Mouse (Mus musculus) hindbrain, embryonic 13.5 days (tissue): Measurements from ENCODE around the gene Trabd2b. TPM values are rescaled to one million over a fixed set of nuclear protein-coding genes. Genes with fewer than 3 reads are reported as not detected.

Experiments used
- ATAC-seq: fragments of 200-750 bp; cut with Nextera tagmentation; 2 replicates; pipeline ENCODE4 v1.8.0; 2017; ENCODE audit warnings: moderate TSS enrichment; ENCODE audit not compliant: low FRiP score
- H3K27ac ChIP-seq: fragments of 300-500 bp; sonication (generic); 2 replicates; pipeline ENCODE4 v1.5.1; 2015; ENCODE audit warnings: inconsistent platforms, mild to moderate bottlenecking, moderate library complexity
- H3K27me3 ChIP-seq: fragments of 300-500 bp; sonication (generic); 2 replicates; pipeline ENCODE4 v1.6.1; 2015; ENCODE audit warnings: mild to moderate bottlenecking, inconsistent platforms
- H3K36me3 ChIP-seq: fragments of 300-500 bp; sonication (generic); 2 replicates; pipeline ENCODE4 v1.6.1; 2015; ENCODE audit warnings: mild to moderate bottlenecking, inconsistent platforms
- H3K4me1 ChIP-seq: fragments of 300-500 bp; sonication (generic); replicated peaks from 2 replicates; pipeline ENCODE4 v1.6.1; 2015; ENCODE audit warnings: inconsistent platforms
- H3K4me2 ChIP-seq: fragments of 300-500 bp; sonication (generic); 2 replicates; pipeline ENCODE4 v1.6.1; 2015; ENCODE audit warnings: inconsistent platforms, mild to moderate bottlenecking, moderate library complexity
- H3K4me3 ChIP-seq: fragments of 300-500 bp; sonication (generic); 2 replicates; pipeline ENCODE4 v1.5.1; 2015; ENCODE audit warnings: mild to moderate bottlenecking, inconsistent platforms
- H3K9ac ChIP-seq: fragments of 300-500 bp; sonication (generic); 2 replicates; pipeline ENCODE4 v1.6.1; 2015; ENCODE audit warnings: mild to moderate bottlenecking, inconsistent platforms
- H3K9me3 ChIP-seq: fragments of 300-500 bp; sonication (generic); 2 replicates; pipeline ENCODE4 v1.6.1; 2016; ENCODE audit warnings: inconsistent platforms
- WGBS: fragments of 180-500 bp; shearing (Covaris S2); methylation state at CpG from one replicate; pipeline ENCODE4 v1.1.7; 2015; 5-methylcytosine and 5-hydroxymethylcytosine counted together
- polyA plus RNA-seq: library from polyadenylated mRNA; unstranded; fragments of >200 nt; fragmentation: Nextera tagmentation; extraction: Ambion mirVana; gene quantifications from 2 replicates; pipeline ENCODE4 v1.2.1, GENCODE M21; 2015

The Trabd2b gene
- polyA plus RNA-seq, 1 experiment from 2014 or later = 0.78 TPM

DNA sequence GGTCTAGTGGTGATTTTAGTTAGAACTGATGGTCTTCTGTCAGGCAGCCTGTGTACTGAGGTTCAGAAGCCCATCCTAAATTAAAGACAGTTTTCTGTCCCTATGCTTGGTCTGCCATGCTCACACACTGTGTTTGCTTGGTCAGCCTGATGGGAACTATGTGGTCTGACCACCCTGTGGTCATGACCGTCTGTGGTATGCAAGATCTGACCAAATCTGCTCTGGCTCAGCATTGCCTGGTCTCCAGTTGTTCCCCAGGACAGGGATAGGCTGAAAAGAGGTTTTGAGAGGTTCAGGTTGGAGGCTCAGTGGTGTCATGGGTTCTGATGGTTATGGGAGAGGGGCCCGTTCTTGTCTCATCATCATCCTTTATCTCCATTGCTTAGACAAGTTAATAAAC is 13.6 kb downstream of the Trabd2b start:
- Histone ChIP-seq H3K36me3 (no peaks in the 10 kb centered on the region), H3K9ac (no peak overlapping the region), H3K27me3 (no peaks in the 10 kb centered on the region; the same call in 1 of the 2 replicates), H3K4me3 (no peak overlapping the region), H3K27ac (no peak overlapping the region), H3K4me1 (0 out of 2 replicates have a peak, but pooled peaks cover 5% of the 10 kb centered on the region), H3K4me2 (no peak overlapping the region), H3K9me3 (no peaks in the 10 kb centered on the region)
- no peak for ATAC-seq
- 90% methylated on average over 2 of the region's 2 CpGs for WGBS

DNA sequence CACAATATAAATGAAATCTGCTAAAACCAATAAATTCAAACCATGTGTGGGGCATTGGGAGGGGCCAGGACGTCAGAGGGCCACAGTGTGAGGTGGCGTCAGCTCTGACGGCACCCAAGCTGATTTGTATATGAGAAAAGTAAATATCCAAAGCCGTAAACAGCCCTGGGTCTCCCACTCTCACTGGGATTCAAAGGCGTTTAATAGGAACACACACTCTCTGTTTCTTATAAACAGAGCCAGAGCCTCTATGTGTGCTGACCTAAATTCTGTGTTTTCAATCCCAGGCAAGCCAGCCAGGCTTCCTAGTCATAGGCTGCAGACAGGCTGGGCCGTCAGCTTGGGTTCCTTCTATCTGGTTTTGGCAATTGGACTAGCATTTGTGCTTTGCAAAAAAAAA is 16.6 kb downstream of the Trabd2b start:
- Histone ChIP-seq H3K36me3 (no peaks in the 10 kb centered on the region), H3K4me1 (no peaks in the 10 kb centered on the region), H3K27me3 (no peaks in the 10 kb centered on the region), H3K9ac (no peak overlapping the region), H3K4me3 (no peak overlapping the region), H3K27ac (no peak overlapping the region), H3K9me3 (no peaks in the 10 kb centered on the region), H3K4me2 (no peak overlapping the region)
- WGBS = 76% methylated on average over 6 of the region's 6 CpGs
- ATAC-seq = no peak

GRCm38 (mm10) chr4:114425808-114426207 is 19.3 kb downstream of the Trabd2b start:
- Histone ChIP-seq H3K27me3 (no peaks in the 10 kb centered on the region), H3K36me3 (no peaks in the 10 kb centered on the region), H3K4me3 (no peak overlapping the region), H3K27ac (no peak overlapping the region), H3K4me2 (no peak overlapping the region), H3K9ac (no peak overlapping the region), H3K9me3 (no peaks in the 10 kb centered on the region), H3K4me1 (no peaks in the 10 kb centered on the region)
- 45% methylated on average over 5 of the region's 5 CpGs for WGBS
- no peak for ATAC-seq

DNA sequence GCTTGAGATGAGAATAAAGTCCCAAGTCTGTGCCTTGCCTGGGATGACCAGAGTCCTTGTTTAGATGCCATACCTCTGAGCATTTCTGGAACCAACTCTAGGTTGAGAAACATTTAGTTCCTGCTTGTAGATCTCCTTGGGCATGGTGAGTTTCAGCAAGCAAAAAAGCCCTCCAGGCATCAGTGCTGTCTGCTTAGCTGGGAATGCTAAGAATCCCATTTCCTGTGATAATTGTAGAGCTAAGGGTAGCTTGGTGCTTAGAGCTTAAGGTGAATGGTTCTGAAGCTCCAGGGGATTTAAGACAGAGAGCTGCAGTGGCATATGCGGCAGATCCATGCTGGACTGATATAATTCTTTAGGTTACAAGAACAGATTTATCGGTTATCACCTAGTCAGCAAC is 26.2 kb downstream of the Trabd2b start:
- Histone ChIP-seq H3K36me3 (no peaks in the 10 kb centered on the region), H3K9me3 (no peaks in the 10 kb centered on the region), H3K9ac (no peak overlapping the region), H3K4me3 (no peak overlapping the region), H3K27me3 (no peaks in the 10 kb centered on the region), H3K4me1 (no peaks in the 10 kb centered on the region), H3K4me2 (no peak overlapping the region), H3K27ac (no peak overlapping the region)
- ATAC-seq = no peak
- WGBS = 98% methylated on average over 2 of the region's 2 CpGs

GRCm38 (mm10) chr4:114433440-114433839 is 26.9 kb downstream of the Trabd2b start:
- Histone ChIP-seq H3K36me3 (no peaks in the 10 kb centered on the region), H3K27me3 (no peaks in the 10 kb centered on the region), H3K4me1 (no peaks in the 10 kb centered on the region), H3K4me3 (no peak overlapping the region), H3K9ac (no peak overlapping the region), H3K27ac (no peak overlapping the region), H3K4me2 (no peak overlapping the region), H3K9me3 (no peaks in the 10 kb centered on the region)
- WGBS = 89% methylated on average over 1 of the region's 1 CpGs
- ATAC-seq = no peak

DNA sequence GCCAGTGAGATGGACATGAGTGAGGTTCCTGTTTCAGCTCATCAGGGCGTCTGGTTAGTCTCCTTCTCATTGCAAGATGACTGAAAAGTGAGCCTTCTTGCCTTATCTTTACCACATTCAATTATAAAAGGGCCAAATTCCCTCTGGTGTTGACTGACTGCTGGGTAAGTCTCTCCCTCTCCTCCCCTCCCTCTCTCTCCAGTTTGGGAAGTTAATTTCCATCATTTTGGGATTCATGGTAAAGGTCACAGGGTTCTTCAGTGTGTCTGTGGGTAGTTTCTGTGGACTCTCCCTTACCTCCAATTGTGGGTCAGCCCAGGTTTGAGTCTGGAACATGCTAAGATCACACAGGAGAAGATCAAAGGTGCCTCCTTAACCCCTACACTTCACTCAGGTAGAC is 28.2 kb downstream of the Trabd2b start:
- WGBS = 70% methylated on average over 1 of the region's 1 CpGs
- ATAC-seq = no peak
- H3K4me2 ChIP-seq = no peak overlapping the region
- no peaks in the 10 kb centered on the region for H3K9me3 ChIP-seq
- no peaks in the 10 kb centered on the region for H3K36me3 ChIP-seq
- no peak overlapping the region for H3K27ac ChIP-seq
- no peak overlapping the region for H3K9ac ChIP-seq
- H3K4me1 ChIP-seq = no peaks in the 10 kb centered on the region
- no peaks in the 10 kb centered on the region for H3K27me3 ChIP-seq
- no peak overlapping the region for H3K4me3 ChIP-seq

DNA sequence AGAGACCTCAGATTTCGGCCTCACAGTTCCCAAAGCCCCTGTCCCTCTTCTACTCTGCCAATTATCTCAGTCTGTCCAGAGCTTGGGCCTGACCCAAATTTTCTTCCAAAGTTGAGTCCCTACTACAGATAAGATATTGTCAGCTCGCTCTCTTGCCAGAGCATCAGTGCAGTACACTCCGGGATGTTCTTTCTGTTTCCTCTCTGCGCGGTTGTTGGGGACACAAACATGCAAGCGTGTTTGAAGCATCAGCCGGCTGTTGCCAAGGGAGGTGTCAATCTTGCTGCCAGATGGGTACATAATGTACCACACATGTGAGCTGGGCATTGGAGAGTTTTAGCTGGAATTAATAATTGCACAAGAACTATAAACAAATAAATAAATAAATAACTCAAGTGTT is 28.9 kb downstream of the Trabd2b start:
- Histone ChIP-seq H3K9ac (no peak overlapping the region), H3K27me3 (no peaks in the 10 kb centered on the region), H3K27ac (no peak overlapping the region), H3K9me3 (no peaks in the 10 kb centered on the region), H3K4me2 (no peak overlapping the region), H3K36me3 (no peaks in the 10 kb centered on the region), H3K4me1 (no peaks in the 10 kb centered on the region), H3K4me3 (no peak overlapping the region)
- WGBS = 83% methylated on average over 7 of the region's 7 CpGs
- ATAC-seq = no peak

- H3K4me2 ChIP-seq = no peak overlapping the region
- no peak overlapping the region for H3K9ac ChIP-seq
- no peaks in the 10 kb centered on the region for H3K36me3 ChIP-seq
- WGBS = 68% methylated on average over 2 of the region's 2 CpGs
- no peaks in the 10 kb centered on the region for H3K4me1 ChIP-seq
- no peak for ATAC-seq
- no peaks in the 10 kb centered on the region for H3K9me3 ChIP-seq
- no peaks in the 10 kb centered on the region for H3K27me3 ChIP-seq
- no peak overlapping the region for H3K27ac ChIP-seq
- no peak overlapping the region for H3K4me3 ChIP-seq
Observed at GRCm38 (mm10) chr4:114438764-114439163, 32.2 kb downstream of the Trabd2b start.

GRCm38 (mm10) chr4:114442186-114442585 is 35.7 kb downstream of the Trabd2b start:
- no peak for ATAC-seq
- WGBS = 69% methylated on average over 2 of the region's 2 CpGs
- H3K4me2 ChIP-seq = no peak overlapping the region

DNA sequence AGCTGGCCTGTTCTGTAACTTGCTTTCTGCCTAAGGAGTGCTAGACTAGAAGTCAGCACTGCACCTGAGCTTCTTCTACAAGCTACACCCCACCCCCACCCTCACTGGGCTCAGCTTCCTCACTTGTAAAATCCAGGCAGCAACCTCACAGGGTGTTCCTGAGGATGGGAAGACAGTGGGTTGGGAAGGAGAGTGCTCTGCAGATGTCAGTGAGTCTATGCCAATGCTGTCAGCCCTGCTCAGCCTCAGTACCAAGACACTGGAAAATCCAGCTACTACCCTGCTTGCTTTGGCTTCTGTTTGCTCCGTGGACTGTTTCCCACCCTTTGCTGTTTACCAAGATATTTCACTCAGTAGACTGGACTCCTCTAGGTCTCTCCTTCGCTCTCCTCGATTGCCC is 36.1 kb downstream of the Trabd2b start:
- WGBS = 91% methylated on average over 3 of the region's 3 CpGs
- Histone ChIP-seq H3K9me3 (no peaks in the 10 kb centered on the region), H3K4me3 (no peak overlapping the region)

More at GRCm38 (mm10) chr4:114442186-114442585, 35.7 kb downstream of the Trabd2b start:
- Histone ChIP-seq H3K27me3 (no peaks in the 10 kb centered on the region), H3K36me3 (no peaks in the 10 kb centered on the region), H3K9me3 (no peaks in the 10 kb centered on the region), H3K9ac (no peak overlapping the region), H3K4me3 (no peak overlapping the region), H3K4me1 (no peaks in the 10 kb centered on the region), H3K27ac (no peak overlapping the region)

GRCm38 (mm10) chr4:114448393-114449052 is 42.0 kb downstream of the Trabd2b start:
- 83% methylated on average over 9 of the region's 9 CpGs for WGBS

More for the DNA sequence above, 36.1 kb downstream of the Trabd2b start:
- Histone ChIP-seq H3K4me1 (no peaks in the 10 kb centered on the region), H3K36me3 (no peaks in the 10 kb centered on the region), H3K9ac (no peak overlapping the region), H3K27ac (no peak overlapping the region), H3K4me2 (no peak overlapping the region), H3K27me3 (no peaks in the 10 kb centered on the region)
- no peak for ATAC-seq

GRCm38 (mm10) chr4:114453101-114453500 is 46.6 kb downstream of the Trabd2b start:
- WGBS = 56% methylated on average over 3 of the region's 3 CpGs
- Histone ChIP-seq H3K27ac (no peak overlapping the region), H3K36me3 (no peaks in the 10 kb centered on the region), H3K4me2 (no peak overlapping the region), H3K4me3 (no peak overlapping the region), H3K27me3 (no peaks in the 10 kb centered on the region), H3K4me1 (no peaks in the 10 kb centered on the region), H3K9me3 (no peaks in the 10 kb centered on the region), H3K9ac (no peak overlapping the region)
- ATAC-seq = no peak

More at GRCm38 (mm10) chr4:114448393-114449052, 42.0 kb downstream of the Trabd2b start:
- Histone ChIP-seq H3K36me3 (no peaks in the 10 kb centered on the region), H3K4me3 (no peak overlapping the region), H3K4me2 (no peak overlapping the region), H3K4me1 (no peaks in the 10 kb centered on the region), H3K27ac (no peak overlapping the region), H3K27me3 (no peaks in the 10 kb centered on the region), H3K9ac (no peak overlapping the region), H3K9me3 (no peaks in the 10 kb centered on the region)
- no peak for ATAC-seq

GRCm38 (mm10) chr4:114454016-114454415 is 47.5 kb downstream of the Trabd2b start:
- Histone ChIP-seq H3K4me1 (no peaks in the 10 kb centered on the region), H3K27me3 (no peaks in the 10 kb centered on the region), H3K27ac (no peak overlapping the region), H3K9ac (no peak overlapping the region), H3K9me3 (no peaks in the 10 kb centered on the region), H3K4me2 (no peak overlapping the region), H3K36me3 (no peaks in the 10 kb centered on the region), H3K4me3 (no peak overlapping the region)
- 86% methylated on average over 4 of the region's 4 CpGs for WGBS
- no peak for ATAC-seq
